Mouse (Mus musculus) CH12.LX (cell line): Measurements from ENCODE around the gene Smoc1. TPM values are rescaled to one million over a fixed set of nuclear protein-coding genes. Genes with fewer than 3 reads are reported as not detected.

Experiments used
- DNase-seq: peaks from one replicate; pipeline ENCODE4 v3.0.0-alpha.2; 2013; ENCODE audit errors: extremely low read depth
- H3K27ac ChIP-seq: 2 replicates; pipeline ENCODE4 v1.5.1; 2012; ENCODE audit warnings: low read depth, mild to moderate bottlenecking, control low read depth, moderate library complexity; ENCODE audit not compliant: insufficient read depth
- H3K27me3 ChIP-seq: replicated peaks from 2 replicates; pipeline ENCODE3; 2012; ENCODE audit warnings: inconsistent platforms
- H3K36me3 ChIP-seq, 2 experiments: replicated peaks in 1 of 2; 2 replicates each; pipeline versions ENCODE3 to v1.6.1; 2012; ENCODE audit warnings: inconsistent platforms in 1 of 2, low read length in 1 of 2, mild to moderate bottlenecking in 1 of 2, mixed read lengths in 1 of 2, moderate library complexity in 1 of 2; ENCODE audit not compliant: control insufficient read depth in 1 of 2, insufficient read depth in 1 of 2
- H3K4me1 ChIP-seq, 2 experiments: 2 replicates each; pipeline ENCODE4 v1.6.1; 2012; ENCODE audit warnings: inconsistent platforms in 1 of 2, moderate library complexity in 1 of 2; ENCODE audit not compliant: insufficient read depth in 2 of 2, control insufficient read depth in 1 of 2
- H3K4me2 ChIP-seq: 2 replicates; pipeline ENCODE4 v1.6.1; 2012; ENCODE audit warnings: low read depth, mild to moderate bottlenecking, control low read depth; ENCODE audit not compliant: poor library complexity, insufficient read depth, severe bottlenecking
- H3K4me3 ChIP-seq, 3 experiments: fragments of 150-350 bp in 1 of 3; sonication (generic) in 1 of 3; replicated peaks in 1 of 3; 2 replicates each; pipeline versions ENCODE3 to v1.5.1; 2011 to 2012; ENCODE audit warnings: low read depth in 2 of 3, low read length in 2 of 3, mild to moderate bottlenecking in 2 of 3, moderate library complexity in 2 of 3, control low read depth in 1 of 3, improper control_type of control experiment in 1 of 3, inconsistent platforms in 1 of 3, mixed read lengths in 1 of 3; ENCODE audit not compliant: poor library complexity in 1 of 3
- H3K79me2 ChIP-seq: replicated peaks from 2 replicates; pipeline ENCODE4 v1.6.1; 2012; ENCODE audit warnings: mild to moderate bottlenecking, moderate library complexity; ENCODE audit not compliant: control insufficient read depth, poor library complexity, insufficient read depth, severe bottlenecking; ENCODE audit errors: extremely low read depth
- H3K9ac ChIP-seq: 2 replicates; pipeline ENCODE4 v1.6.1; 2012; ENCODE audit warnings: low read depth, mild to moderate bottlenecking, control low read depth, moderate library complexity; ENCODE audit not compliant: insufficient read depth
- H3K9me3 ChIP-seq: replicated peaks from 2 replicates; pipeline ENCODE3; 2012; ENCODE audit warnings: low read length, inconsistent platforms, mixed read lengths
- BHLHE40 ChIP-seq: IDR thresholded peaks from 2 replicates; pipeline ENCODE4 v1.6.1; 2011; ENCODE audit warnings: mild to moderate bottlenecking, low read depth, low read length, improper control_type of control experiment
- CHD1 ChIP-seq: IDR thresholded peaks from 2 replicates; pipeline ENCODE4 v1.6.1; 2012; ENCODE audit warnings: low read depth, low read length, improper control_type of control experiment, inconsistent platforms
- CTCF ChIP-seq, 2 experiments: IDR thresholded peaks in 1 of 2; conservative IDR thresholded peaks in 1 of 2; 2 replicates each; pipeline ENCODE4 v1.5.1; 2011 to 2012; ENCODE audit warnings: low read depth in 2 of 2, low read length in 2 of 2, improper control_type of control experiment in 1 of 2, inconsistent platforms in 1 of 2, mild to moderate bottlenecking in 1 of 2, moderate library complexity in 1 of 2
- E2F4 ChIP-seq: IDR thresholded peaks from 2 replicates; pipeline ENCODE4 v1.6.1; 2011; ENCODE audit warnings: low read depth, low read length, improper control_type of control experiment; ENCODE audit not compliant: insufficient replicate concordance
- ELF1 ChIP-seq: IDR thresholded peaks from 2 replicates; pipeline ENCODE4 v1.6.1; 2014; ENCODE audit warnings: low read depth, mild to moderate bottlenecking, inconsistent platforms, low read length, improper control_type of control experiment
- EP300 ChIP-seq: IDR thresholded peaks from 2 replicates; pipeline ENCODE4 v1.6.1; 2011; ENCODE audit warnings: low read length, improper control_type of control experiment
- ETS1 ChIP-seq: conservative IDR thresholded peaks from 2 replicates; pipeline ENCODE4 v1.6.1; 2012; ENCODE audit warnings: low read depth, mild to moderate bottlenecking, inconsistent platforms, low read length, improper control_type of control experiment, moderate library complexity
- GABPA ChIP-seq: IDR thresholded peaks from 2 replicates; pipeline ENCODE4 v1.6.1; 2012; ENCODE audit warnings: low read depth, low read length, improper control_type of control experiment, inconsistent platforms; ENCODE audit not compliant: insufficient replicate concordance
- HCFC1 ChIP-seq: IDR thresholded peaks from 2 replicates; pipeline ENCODE4 v1.6.1; 2012; ENCODE audit warnings: low read depth, mild to moderate bottlenecking, inconsistent platforms, low read length, improper control_type of control experiment
- JUN ChIP-seq: IDR thresholded peaks from 2 replicates; pipeline ENCODE4 v1.6.1; 2011; ENCODE audit warnings: low read depth, mild to moderate bottlenecking, low read length, improper control_type of control experiment, moderate library complexity; ENCODE audit not compliant: insufficient read depth
- JUND ChIP-seq: conservative IDR thresholded peaks from 2 replicates; pipeline ENCODE4 v1.6.1; 2011; ENCODE audit warnings: low read depth, low read length, improper control_type of control experiment
- MAFK ChIP-seq: IDR thresholded peaks from 2 replicates; pipeline ENCODE4 v1.6.1; 2011; ENCODE audit warnings: low read length, improper control_type of control experiment; ENCODE audit not compliant: insufficient replicate concordance
- MEF2A ChIP-seq: IDR thresholded peaks from 2 replicates; pipeline ENCODE4 v1.6.1; 2014; ENCODE audit warnings: low read depth, mild to moderate bottlenecking, inconsistent platforms, low read length, improper control_type of control experiment, borderline replicate concordance
- NELFE ChIP-seq: IDR thresholded peaks from 2 replicates; pipeline ENCODE4 v1.6.1; 2011; ENCODE audit warnings: low read depth, low read length, improper control_type of control experiment
- NRF1 ChIP-seq: IDR thresholded peaks from 2 replicates; pipeline ENCODE4 v1.6.1; 2014; ENCODE audit warnings: low read depth, mild to moderate bottlenecking, inconsistent platforms, low read length, improper control_type of control experiment, moderate library complexity
- PAX5 ChIP-seq: IDR thresholded peaks from 2 replicates; pipeline ENCODE4 v1.6.1; 2012; ENCODE audit warnings: low read length, inconsistent platforms, mixed read lengths
- POLR2A ChIP-seq: IDR thresholded peaks from 2 replicates; pipeline ENCODE4 v1.6.1; 2011; ENCODE audit warnings: low read depth, mild to moderate bottlenecking, improper control_type of control experiment, low read length
- POLR2AphosphoS2 ChIP-seq: IDR thresholded peaks from 2 replicates; pipeline ENCODE4 v1.6.1; 2011; ENCODE audit warnings: low read depth, low read length, improper control_type of control experiment
- RCOR1 ChIP-seq: conservative IDR thresholded peaks from 2 replicates; pipeline ENCODE4 v1.6.1; 2012; ENCODE audit warnings: low read depth, mild to moderate bottlenecking, inconsistent platforms, low read length, improper control_type of control experiment
- SIN3A ChIP-seq: IDR thresholded peaks from 2 replicates; pipeline ENCODE4 v1.6.1; 2012; ENCODE audit warnings: low read length, improper control_type of control experiment, inconsistent platforms
- TBP ChIP-seq: conservative IDR thresholded peaks from 2 replicates; pipeline ENCODE4 v1.6.1; 2011; ENCODE audit warnings: low read depth, low read length, improper control_type of control experiment
- UBTF ChIP-seq: IDR thresholded peaks from 2 replicates; pipeline ENCODE4 v1.6.1; 2012; ENCODE audit warnings: low read depth, mild to moderate bottlenecking, inconsistent platforms, low read length, improper control_type of control experiment, moderate library complexity
- ZC3H11A ChIP-seq: IDR thresholded peaks from 2 replicates; pipeline ENCODE4 v1.6.1; 2012; ENCODE audit warnings: low read depth, mild to moderate bottlenecking, inconsistent platforms, low read length, improper control_type of control experiment
- ZKSCAN1 ChIP-seq: IDR thresholded peaks from 2 replicates; pipeline ENCODE4 v1.6.1; 2012; ENCODE audit warnings: low read depth, inconsistent platforms, low read length, improper control_type of control experiment, borderline replicate concordance
- dilution Hi-C: fragments of 300-500 bp; cut with MboI; formaldehyde crosslinking; loops from 2 replicates; pipeline ENCODE4 v1.14.3; 2020; ENCODE audit warnings: low sequenced_read_pairs; ENCODE audit not compliant: extremely low pct_unique_long_range_greater_than_20kb, extremely low pct_ligation_motif_present
- in situ Hi-C: fragments of 300-500 bp; cut with MboI; formaldehyde crosslinking; loops from 3 replicates; pipeline ENCODE4 v1.14.3; 2019; ENCODE audit warnings: low sequenced_read_pairs, low pct_ligation_motif_present, low pct_unique_long_range_greater_than_20kb, mixed read lengths
- polyA plus RNA-seq: library from polyadenylated mRNA; unstranded; fragments of >175 nt; gene quantifications from 2 replicates; pipeline ENCODE4 v1.2.1, GENCODE M21; 2012; ENCODE audit warnings: low read depth; ENCODE audit not compliant: insufficient read length
- total RNA-seq, 2 experiments: library from RNA; depleted of rRNA; stranded (reverse); fragments of 300-350 nt in 1 of 2; fragments of >200 nt in 1 of 2; gene quantifications; 2 replicates each; pipeline ENCODE4 v1.2.3; 2012 to 2014

Gene Smoc1
- total and polyA plus RNA-seq, 3 experiments = 11.0 to 23.0 (median 11.6) TPM

- Histone ChIP-seq H3K4me2 (no peak overlapping the region), H3K27ac (no peak overlapping the region), H3K9me3 (no peaks in the 10 kb centered on the region), H3K4me3 (no peak overlapping the region), H3K9ac (no peak overlapping the region), H3K79me2 (no peaks in the 10 kb centered on the region), H3K36me3 (no peaks in the 10 kb centered on the region), H3K4me1 (no peaks in the 10 kb centered on the region), H3K27me3 (peaks cover 11% of the 10 kb centered on the region)
- 0 out of 2 replicates have a peak, but pooled peaks have one; percentile 32 for TF ChIP-seq BHLHE40
- no peak for TF ChIP-seq CTCF (conservative IDR thresholded peaks at IDR 0.05 in 1 of 2, IDR thresholded peaks at IDR 0.05 in 1 of 2; ENCODE audit: low read depth in 2 of 2, low read length in 2 of 2)
- TF ChIP-seq HCFC1 = no peak
- no peak for TF ChIP-seq PAX5
- no peak for TF ChIP-seq MEF2A
- no peak for TF ChIP-seq ETS1
- DNase-seq = no peak
- in situ Hi-C loops (no loop called here), dilution Hi-C loops (no loop called here)
Measured at GRCm38 (mm10) chr12:81193968-81194367, 167.4 kb downstream of the Smoc1 start.

GRCm38 (mm10) chr12:81197468-81198075, 171.0 kb downstream of the Smoc1 start:
- H3K4me3 ChIP-seq = no peak overlapping the region
- no peaks in the 10 kb centered on the region for H3K9me3 ChIP-seq
- TF ChIP-seq ZKSCAN1 (0 out of 2 replicates have a peak, but pooled peaks have one; percentile 15), ETS1 (no peak)
- TF ChIP-seq, all 38 proteins: peak for 1
- Histone ChIP-seq H3K27me3 (peaks cover 39% of the 10 kb centered on the region), H3K27ac (no peak overlapping the region), H3K36me3 (no peaks in the 10 kb centered on the region), H3K79me2 (no peaks in the 10 kb centered on the region), H3K4me1 (no peaks in the 10 kb centered on the region; a peak in 1 of 4 replicates), H3K9ac (no peak overlapping the region), H3K4me2 (no peak overlapping the region)
- in situ Hi-C loops (no loop called here), dilution Hi-C loops (no loop called here)
- DNase-seq = no peak

- in situ Hi-C loops = no loop called here
- Histone ChIP-seq H3K36me3 (no peaks in the 10 kb centered on the region), H3K4me1 (no peaks in the 10 kb centered on the region; a peak in 1 of 4 replicates), H3K4me3 (no peak overlapping the region), H3K4me2 (0 out of 2 replicates have a peak overlapping the region, but pooled peaks have one; percentile 5), H3K9me3 (no peaks in the 10 kb centered on the region), H3K9ac (no peak overlapping the region), H3K27me3 (peaks cover 51% of the 10 kb centered on the region), H3K79me2 (no peaks in the 10 kb centered on the region), H3K27ac (no peak overlapping the region)
- peak; percentile 48 for DNase-seq
- dilution Hi-C loops = no loop called here
- TF ChIP-seq SIN3A (no peak), MEF2A (no peak), GABPA (no peak), ELF1 (peak; percentile 55; the same call in 1 of the 2 replicates), POLR2AphosphoS2 (no peak), NELFE (no peak), JUND (no peak), ZKSCAN1 (no peak), RCOR1 (no peak), HCFC1 (no peak), UBTF (no peak), MAFK (no peak), JUN (no peak), POLR2A (no peak), TBP (no peak), CHD1 (no peak), NRF1 (no peak), EP300 (no peak), ETS1 (no peak), ZC3H11A (no peak), E2F4 (no peak)
Measured at GRCm38 (mm10) chr12:81199280-81199955, 172.8 kb downstream of the Smoc1 start.
